Mouse (Mus musculus): ENCODE measurements at regions not wholly inside any gene's neighbourhood (a gene's known extent, or its start where the extent isn't known, plus 50 kb on each side); places are given as distances from the start of the nearest gene placed in this dataset.

DNA sequence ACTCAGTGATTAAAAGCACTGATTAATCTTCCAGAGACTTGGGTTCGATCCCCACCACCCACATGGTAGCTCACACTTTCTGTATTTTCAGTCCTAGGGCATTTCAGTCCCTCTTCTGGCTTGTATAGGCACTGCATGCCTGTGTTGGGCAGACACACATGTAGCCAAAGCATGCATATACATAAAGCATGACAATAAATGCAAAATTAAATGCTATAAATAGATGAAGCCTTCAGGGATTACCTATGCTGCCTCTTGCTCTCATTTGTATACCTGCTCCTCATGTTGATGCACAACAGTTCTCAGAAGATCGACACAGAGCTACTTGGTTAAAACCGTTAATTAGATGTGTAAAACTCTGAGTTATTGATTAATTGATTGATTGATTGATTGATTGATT, 206.8 kb upstream of the Lrig3 start:
- TF ChIP-seq CTCF (IDR thresholded peaks at IDR 0.05; ENCODE audit: extremely low read depth, insufficient read depth, low read length) (no peak), POLR2A (IDR thresholded peaks at IDR 0.05; ENCODE audit: extremely low read depth, insufficient read depth, low read length) (no peak)
- H3K4me1 ChIP-seq (ENCODE audit: control insufficient read depth, insufficient read depth, low read length): no peaks in the 10 kb centered on the region
- H3K4me3 ChIP-seq (ENCODE audit: insufficient read depth, low read length): no peak overlapping the region
- no peak overlapping the region for H3K27ac ChIP-seq (ENCODE audit: insufficient read depth, low read length)

DNA sequence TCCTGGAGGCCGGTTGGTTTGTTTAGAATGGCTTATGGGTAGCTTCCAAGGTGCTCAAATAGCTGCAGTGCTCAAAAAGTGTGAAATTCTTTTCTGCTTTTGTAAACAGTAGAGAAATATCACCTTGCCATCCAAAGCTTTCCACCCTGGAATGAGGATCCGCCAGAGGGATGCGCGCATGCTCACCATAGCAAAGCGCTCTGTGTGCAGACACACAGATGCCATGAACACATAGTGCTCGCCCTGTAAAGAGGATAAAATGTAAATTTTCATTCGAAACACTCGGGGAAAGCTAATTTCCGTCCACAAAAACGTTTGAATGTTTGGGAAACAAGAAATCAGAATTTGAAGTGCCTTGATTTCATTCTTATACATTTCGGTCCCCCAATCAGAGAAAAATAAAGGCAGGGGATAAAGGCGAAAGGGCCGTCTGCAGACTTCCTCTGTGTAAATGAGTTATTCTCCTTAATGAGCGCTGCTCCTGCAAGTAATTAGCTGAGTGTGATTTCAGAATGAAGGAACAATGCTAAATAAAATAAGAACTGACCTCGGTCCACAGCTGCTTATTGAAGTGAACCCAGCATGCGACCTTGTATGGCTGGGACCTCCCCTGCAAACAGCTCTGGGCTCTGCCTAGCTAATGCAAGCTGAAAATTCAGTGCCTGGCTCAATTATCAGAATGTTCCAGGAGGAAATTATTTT, 203.4 kb upstream of the Lrig3 start:
- Histone ChIP-seq H3K27ac (ENCODE audit: insufficient read depth, low read length) (no peak overlapping the region), H3K4me3 (ENCODE audit: insufficient read depth, low read length) (no peak overlapping the region), H3K4me1 (ENCODE audit: control insufficient read depth, insufficient read depth, low read length) (no peaks in the 10 kb centered on the region)
- TF ChIP-seq POLR2A (IDR thresholded peaks at IDR 0.05; ENCODE audit: extremely low read depth, insufficient read depth, low read length) (no peak), CTCF (IDR thresholded peaks at IDR 0.05; ENCODE audit: extremely low read depth, insufficient read depth, low read length) (no peak)

DNA sequence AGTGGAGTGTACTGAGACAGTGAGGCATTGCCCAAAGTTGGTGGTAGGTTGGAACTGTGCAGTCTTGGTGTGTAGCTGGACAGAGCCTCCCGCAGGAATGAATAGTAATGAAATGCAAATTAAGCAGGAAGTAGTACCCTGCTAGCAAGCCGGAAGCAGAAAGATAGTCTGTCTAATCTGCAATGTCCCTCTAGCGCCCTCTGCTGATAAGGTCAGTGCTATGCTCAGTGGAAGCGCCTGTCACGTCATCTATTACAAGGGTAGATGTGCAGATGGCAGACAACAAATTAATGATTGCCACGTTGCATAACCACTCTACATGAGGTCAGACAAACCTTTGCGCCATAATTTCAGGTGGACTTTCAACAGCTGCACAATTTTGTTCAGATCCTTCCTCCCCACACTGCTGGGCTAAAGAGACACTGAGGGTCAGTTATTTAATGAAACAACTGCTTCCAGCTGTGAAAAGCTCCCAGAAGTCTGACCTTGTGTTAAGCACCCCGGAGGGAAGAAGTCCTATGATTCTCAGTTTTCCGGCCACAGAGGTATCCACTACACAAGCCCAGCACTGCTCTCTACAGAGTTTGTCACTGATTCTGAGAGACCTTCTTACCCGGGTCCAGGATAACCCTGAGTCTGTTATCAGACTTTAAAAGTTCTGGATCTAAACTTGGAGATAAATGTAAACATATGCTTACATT, 201.4 kb upstream of the Lrig3 start:
- Histone ChIP-seq H3K4me1 (ENCODE audit: control insufficient read depth, insufficient read depth, low read length) (no peaks in the 10 kb centered on the region), H3K27ac (ENCODE audit: insufficient read depth, low read length) (no peak overlapping the region), H3K4me3 (ENCODE audit: insufficient read depth, low read length) (no peak overlapping the region)
- TF ChIP-seq CTCF (IDR thresholded peaks at IDR 0.05; ENCODE audit: extremely low read depth, insufficient read depth, low read length) (peak; percentile 54), POLR2A (IDR thresholded peaks at IDR 0.05; ENCODE audit: extremely low read depth, insufficient read depth, low read length) (no peak)

DNA sequence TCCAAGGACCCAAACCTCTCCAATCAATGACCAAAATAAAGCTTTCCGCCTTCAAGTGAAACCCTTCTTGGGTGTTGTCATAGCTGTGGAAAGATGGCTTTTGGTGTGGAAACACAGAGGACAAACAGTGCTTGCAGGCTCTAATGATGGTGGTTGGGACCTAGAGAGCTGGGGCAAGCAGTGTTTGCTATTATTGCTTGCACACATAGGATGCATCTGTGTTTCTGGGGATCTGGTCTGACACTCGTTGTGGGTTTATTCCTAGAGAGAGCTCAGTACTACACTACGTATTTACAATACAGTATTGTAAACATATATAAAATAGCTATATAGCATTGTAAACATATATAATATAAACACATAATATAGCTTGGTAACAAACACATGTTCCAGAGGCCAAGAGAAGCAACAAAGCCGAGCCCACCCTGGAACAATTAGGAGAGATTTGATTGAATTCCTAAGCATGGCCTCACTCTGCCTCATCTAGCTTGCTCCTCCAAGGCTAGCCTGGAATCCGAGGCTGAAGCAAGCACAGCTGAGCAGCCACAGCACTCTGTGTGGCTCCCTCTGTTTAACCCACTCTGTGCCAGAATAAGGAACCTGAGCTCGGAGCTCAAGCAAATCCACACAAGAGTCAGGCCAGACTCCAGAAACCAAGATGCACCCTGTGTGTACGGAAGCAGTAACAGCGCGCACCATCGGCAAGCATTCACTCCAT, 200.7 kb upstream of the Lrig3 start:
- TF ChIP-seq POLR2A (IDR thresholded peaks at IDR 0.05; ENCODE audit: extremely low read depth, insufficient read depth, low read length) (no peak), CTCF (IDR thresholded peaks at IDR 0.05; ENCODE audit: extremely low read depth, insufficient read depth, low read length) (no peak)

DNA sequence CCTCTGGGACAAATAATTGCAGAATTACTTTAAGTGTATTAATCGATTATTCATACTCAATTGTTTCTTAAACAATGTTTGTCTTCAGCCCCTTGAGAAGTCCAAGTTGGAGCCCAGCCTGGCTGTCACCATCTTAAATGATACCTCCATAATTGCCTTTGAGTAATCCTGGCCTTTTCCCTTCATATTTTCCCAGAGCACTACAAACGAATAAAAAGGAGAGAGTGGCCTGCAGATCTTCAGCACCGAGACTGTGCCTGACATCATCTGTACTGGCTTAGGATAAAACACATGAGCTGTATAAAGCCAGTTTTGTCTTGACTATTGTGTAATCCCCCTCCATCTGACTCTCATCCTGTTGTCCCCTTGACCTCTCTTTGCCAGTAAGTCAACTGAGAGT, 197.7 kb upstream of the Lrig3 start:
- no peak for TF ChIP-seq POLR2A (IDR thresholded peaks at IDR 0.05; ENCODE audit: extremely low read depth, insufficient read depth, low read length)
- TF ChIP-seq CTCF (IDR thresholded peaks at IDR 0.05; ENCODE audit: extremely low read depth, insufficient read depth, low read length): no peak
- H3K27ac ChIP-seq (ENCODE audit: insufficient read depth, low read length): no peak overlapping the region
- H3K4me3 ChIP-seq (ENCODE audit: insufficient read depth, low read length): no peak overlapping the region
- no peaks in the 10 kb centered on the region for H3K4me1 ChIP-seq (ENCODE audit: control insufficient read depth, insufficient read depth, low read length)

More for the DNA sequence above, 200.7 kb upstream of the Lrig3 start:
- Histone ChIP-seq H3K4me1 (ENCODE audit: control insufficient read depth, insufficient read depth, low read length) (no peaks in the 10 kb centered on the region), H3K27ac (ENCODE audit: insufficient read depth, low read length) (no peak overlapping the region), H3K4me3 (ENCODE audit: insufficient read depth, low read length) (no peak overlapping the region)

DNA sequence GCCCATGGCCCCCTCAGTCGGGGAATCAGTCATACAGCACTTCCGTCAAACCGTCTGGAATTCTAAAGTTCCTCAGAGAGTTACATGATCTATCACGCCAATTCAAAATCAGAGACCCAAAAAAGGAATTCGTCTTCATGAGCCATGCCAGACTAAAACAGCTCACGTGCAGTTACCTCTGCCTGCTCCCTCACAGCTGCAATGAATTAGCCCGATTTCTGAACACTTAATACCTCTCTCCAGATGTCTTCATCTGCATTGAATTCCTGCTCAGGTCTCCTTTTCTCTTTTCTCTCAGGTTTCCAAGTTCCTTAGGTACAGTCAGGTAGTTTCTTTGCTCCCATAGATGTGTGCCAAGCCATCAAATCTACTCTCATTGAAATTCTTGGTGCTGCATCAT, 192.4 kb upstream of the Lrig3 start:
- no peak for TF ChIP-seq POLR2A (IDR thresholded peaks at IDR 0.05; ENCODE audit: extremely low read depth, insufficient read depth, low read length)
- TF ChIP-seq CTCF (IDR thresholded peaks at IDR 0.05; ENCODE audit: extremely low read depth, insufficient read depth, low read length): no peak
- Histone ChIP-seq H3K4me1 (ENCODE audit: control insufficient read depth, insufficient read depth, low read length) (no peaks in the 10 kb centered on the region), H3K27ac (ENCODE audit: insufficient read depth, low read length) (no peak overlapping the region), H3K4me3 (ENCODE audit: insufficient read depth, low read length) (no peak overlapping the region)

DNA sequence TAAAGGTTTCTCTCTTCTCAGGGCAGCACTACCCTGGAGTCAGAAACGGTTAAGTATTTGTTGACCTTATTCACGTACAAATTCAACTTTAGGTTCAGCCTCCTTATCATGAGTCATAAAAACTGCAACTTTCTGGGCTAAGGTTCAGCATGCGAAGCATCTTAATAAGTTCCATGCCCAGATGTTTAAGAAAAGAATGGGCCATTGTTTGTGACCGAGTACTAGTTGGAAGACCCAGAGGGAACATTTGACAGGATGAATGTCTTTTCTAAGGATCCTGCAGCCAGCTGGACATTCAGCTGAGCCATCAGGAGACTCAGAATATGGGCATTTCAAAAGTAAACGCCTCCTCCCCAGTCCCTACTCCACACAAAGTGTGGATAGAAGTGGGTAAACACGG, 183.5 kb upstream of the Lrig3 start:
- Histone ChIP-seq H3K4me3 (ENCODE audit: insufficient read depth, low read length) (no peak overlapping the region), H3K27ac (ENCODE audit: insufficient read depth, low read length) (no peak overlapping the region), H3K4me1 (ENCODE audit: control insufficient read depth, insufficient read depth, low read length) (peaks cover 1% of the 10 kb centered on the region; the same call in 1 of the 2 replicates)
- no peak for TF ChIP-seq POLR2A (IDR thresholded peaks at IDR 0.05; ENCODE audit: extremely low read depth, insufficient read depth, low read length)
- TF ChIP-seq CTCF (IDR thresholded peaks at IDR 0.05; ENCODE audit: extremely low read depth, insufficient read depth, low read length): no peak

DNA sequence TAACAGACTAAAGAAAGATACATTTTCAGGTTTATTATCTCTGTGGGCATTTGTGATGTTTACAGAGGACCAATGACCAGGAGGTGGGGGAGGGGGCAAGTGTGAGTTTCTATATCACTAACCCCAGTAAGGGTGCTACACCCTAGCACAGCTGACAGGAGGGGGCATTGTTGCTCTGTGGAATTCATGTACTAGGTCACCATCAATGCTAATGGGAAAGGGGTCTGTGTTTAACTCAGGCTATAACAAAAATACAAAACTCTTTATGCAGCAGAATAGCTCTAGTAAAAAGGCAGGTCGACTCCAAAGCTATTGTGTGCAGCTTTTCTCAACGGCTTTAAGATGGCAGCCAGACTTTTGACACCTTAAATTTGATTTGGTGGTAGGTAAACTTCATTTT, 181.1 kb upstream of the Lrig3 start:
- Histone ChIP-seq H3K4me3 (ENCODE audit: insufficient read depth, low read length) (no peak overlapping the region), H3K4me1 (ENCODE audit: control insufficient read depth, insufficient read depth, low read length) (peaks cover 1% of the 10 kb centered on the region; the same call in 1 of the 2 replicates), H3K27ac (ENCODE audit: insufficient read depth, low read length) (no peak overlapping the region)
- TF ChIP-seq POLR2A (IDR thresholded peaks at IDR 0.05; ENCODE audit: extremely low read depth, insufficient read depth, low read length) (no peak), CTCF (IDR thresholded peaks at IDR 0.05; ENCODE audit: extremely low read depth, insufficient read depth, low read length) (peak; percentile 46; the same call in 1 of the 2 replicates)

DNA sequence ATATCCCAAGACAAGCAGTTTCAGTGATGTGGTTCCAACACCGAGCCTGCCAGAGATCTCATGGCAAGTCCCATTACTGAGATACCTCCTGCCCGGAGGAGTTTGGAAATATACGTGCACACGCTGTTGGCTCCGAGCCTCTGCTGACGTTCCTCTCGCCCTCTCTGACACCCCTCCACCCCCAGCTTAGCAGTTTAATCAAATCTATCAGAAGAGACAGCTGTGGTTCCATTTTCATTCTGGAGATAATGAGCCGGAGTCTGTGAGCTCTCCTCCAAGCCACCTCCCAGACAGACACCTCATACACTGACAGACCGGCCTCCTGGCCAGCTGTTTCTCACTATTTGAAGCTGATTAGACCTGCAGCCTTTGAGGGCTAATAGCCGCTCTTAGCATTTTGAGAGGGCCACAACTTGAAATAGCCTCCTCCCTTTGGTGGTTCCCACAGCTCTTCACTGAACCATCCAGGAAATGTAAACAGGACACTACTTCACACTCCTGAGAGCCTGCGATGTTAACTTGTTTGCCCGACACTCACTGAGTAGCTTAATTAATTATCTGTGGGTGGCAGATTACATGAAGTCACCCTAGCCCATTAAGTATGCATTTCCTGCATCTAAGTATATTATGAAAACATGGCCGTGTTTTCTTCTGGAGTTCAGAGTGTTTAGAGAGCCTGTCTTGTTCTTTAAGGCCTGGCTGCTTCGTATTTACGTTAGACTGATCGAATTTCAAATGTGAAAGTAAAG, 180.3 kb upstream of the Lrig3 start:
- peaks cover 1% of the 10 kb centered on the region; the same call in 1 of the 2 replicates for H3K4me1 ChIP-seq (ENCODE audit: control insufficient read depth, insufficient read depth, low read length)
- TF ChIP-seq POLR2A (IDR thresholded peaks at IDR 0.05; ENCODE audit: extremely low read depth, insufficient read depth, low read length): no peak
- TF ChIP-seq CTCF (IDR thresholded peaks at IDR 0.05; ENCODE audit: extremely low read depth, insufficient read depth, low read length): no peak
- H3K27ac ChIP-seq (ENCODE audit: insufficient read depth, low read length): no peak overlapping the region
- H3K4me3 ChIP-seq (ENCODE audit: insufficient read depth, low read length): no peak overlapping the region

All from cortical plate, adult 2 months (tissue).